Mouse (Mus musculus): ENCODE measurements around the gene Mrap2.

Mrap2 gene

GRCm38 (mm10) chr9:87182231-87182630 is 38.1 kb downstream of the Mrap2 start:
- DNase-seq (ENCODE audit: low spot score) = no peak

GRCm38 (mm10) chr9:87187336-87187735 is 43.2 kb downstream of the Mrap2 start:
- no peak for DNase-seq (ENCODE audit: low spot score)

- DNase-seq (ENCODE audit: low spot score) = no peak
Observed at GRCm38 (mm10) chr9:87193721-87194120, 49.6 kb downstream of the Mrap2 start.

- no peak for DNase-seq (ENCODE audit: low spot score)
Observed at GRCm38 (mm10) chr9:87197277-87197676, 53.2 kb downstream of the Mrap2 start.

GRCm38 (mm10) chr9:87198036-87198435 is 53.9 kb downstream of the Mrap2 start:
- DNase-seq (ENCODE audit: low spot score) = no peak

GRCm38 (mm10) chr9:87200426-87200825 is 56.3 kb downstream of the Mrap2 start:
- no peak for DNase-seq (ENCODE audit: low spot score)

GRCm38 (mm10) chr9:87200919-87201318 is 56.8 kb downstream of the Mrap2 start:
- DNase-seq (ENCODE audit: low spot score) = no peak

- DNase-seq (ENCODE audit: low spot score) = peak; percentile 30
Observed at GRCm38 (mm10) chr9:87202431-87202830, 58.3 kb downstream of the Mrap2 start.

- DNase-seq (ENCODE audit: low spot score) = no peak
Observed at GRCm38 (mm10) chr9:87210830-87211339, 66.8 kb downstream of the Mrap2 start.

- DNase-seq (ENCODE audit: low spot score) = no peak
Observed at GRCm38 (mm10) chr9:87213204-87213603, 69.1 kb downstream of the Mrap2 start.

Measured in layer of hippocampus, adult 11-12 months (tissue).